8 mouse cellular contexts compared by ENCODE assay signal in genomic region chr9:46015081-46015551, GRCm38 (mm10). TPM values are rescaled to one million over a fixed set of nuclear protein-coding genes. Genes with fewer than 3 reads are reported as not detected.
A peak's percentile ranks its signal among the peaks of the same experiment; 100 is the strongest.
DNase-seq lines count a peak whose midpoint lies in the region; ATAC-seq and TF ChIP-seq lines count a peak whose summit lies in the region.

No protein-coding gene starts in this region.

- H3K36me3 ChIP-seq in C2C12 (ENCODE audit: control insufficient read depth, insufficient read depth) = peaks cover 10% of the 10 kb centered on the region
- no peaks in the 10 kb centered on the region; the same call in 1 of the 2 replicates for H3K36me3 ChIP-seq in embryonic facial prominence, embryonic 14.5 days (ENCODE audit: control insufficient read depth, insufficient read depth, low read length)
- peaks cover 18% of the 10 kb centered on the region for H3K36me3 ChIP-seq in heart, embryonic 13.5 days
- H3K36me3 ChIP-seq in stomach, postnatal 0 days (ENCODE audit: control insufficient read depth, insufficient read depth, low read length) = no peaks in the 10 kb centered on the region

- H3K4me2 ChIP-seq in embryonic facial prominence, embryonic 14.5 days (ENCODE audit: low read depth, low read length) = peak overlapping the region; percentile 70
- peak overlapping the region; percentile 83 for H3K4me2 ChIP-seq in heart, embryonic 13.5 days
- H3K4me2 ChIP-seq in stomach, postnatal 0 days (replicated peaks; ENCODE audit: low read depth) = peak overlapping the region; percentile 48

- H3K4me3 ChIP-seq in C2C12 (ENCODE audit: insufficient read depth, poor library complexity, severe bottlenecking) = no peak overlapping the region
- 0 out of 2 replicates have a peak overlapping the region, but pooled peaks have one; percentile 10 for H3K4me3 ChIP-seq in embryonic facial prominence, embryonic 14.5 days (ENCODE audit: low read depth, low read length)
- peak overlapping the region; percentile 99 for H3K4me3 ChIP-seq in heart, embryonic 13.5 days
- peak overlapping the region; percentile 10; the same call in 1 of the 2 replicates for H3K4me3 ChIP-seq in stomach, postnatal 0 days (ENCODE audit: low read depth, low read length)

- H3K4me1 ChIP-seq in embryonic facial prominence, embryonic 14.5 days (ENCODE audit: control insufficient read depth, insufficient read depth, low read length) = peaks cover 30% of the 10 kb centered on the region
- peaks cover 61% of the 10 kb centered on the region for H3K4me1 ChIP-seq in heart, embryonic 13.5 days
- peaks cover 3% of the 10 kb centered on the region for H3K4me1 ChIP-seq in stomach, postnatal 0 days (replicated peaks; ENCODE audit: control insufficient read depth, insufficient read depth)

- TF ChIP-seq EP300 in stomach, postnatal 0 days (optimal IDR thresholded peaks at IDR 0.05) = no peak

- H3K27me3 ChIP-seq in C2C12 (ENCODE audit: control insufficient read depth, insufficient read depth, insufficient read length) = no peaks in the 10 kb centered on the region
- no peaks in the 10 kb centered on the region for H3K27me3 ChIP-seq in embryonic facial prominence, embryonic 14.5 days (replicated peaks; ENCODE audit: control insufficient read depth, insufficient read depth, low read length)
- H3K27me3 ChIP-seq in heart, embryonic 13.5 days (replicated peaks) = no peaks in the 10 kb centered on the region
- no peaks in the 10 kb centered on the region for H3K27me3 ChIP-seq in stomach, postnatal 0 days (ENCODE audit: control insufficient read depth, insufficient read depth, low read length)

- ATAC-seq in embryonic facial prominence, embryonic 14.5 days (ENCODE audit: low read depth) = no peak
- ATAC-seq in heart, embryonic 13.5 days (ENCODE audit: extremely low read depth, insufficient number of reproducible peaks, low FRiP score, low TSS enrichment) = no peak
- no peak for ATAC-seq in stomach, postnatal 0 days (ENCODE audit: low FRiP score, low TSS enrichment)
- ATAC-seq in inflammation-experienced regulatory T-cells, adult 6 months = no peak

- 30% methylated on average over 8 of the region's 8 CpGs for WGBS in embryonic facial prominence, embryonic 14.5 days
- 12% methylated on average over 8 of the region's 8 CpGs for WGBS in heart, embryonic 13.5 days
- WGBS in stomach, postnatal 0 days = 13% methylated on average over 8 of the region's 8 CpGs

- H3K79me3 ChIP-seq in C2C12 (ENCODE audit: low read depth) = peaks cover 57% of the 10 kb centered on the region

- TF ChIP-seq CTCF in C2C12 (IDR thresholded peaks at IDR 0.05; ENCODE audit: control insufficient read depth, insufficient read depth, insufficient read length) = no peak
- no peak for TF ChIP-seq CTCF in stomach, postnatal 0 days (IDR thresholded peaks at IDR 0.05; ENCODE audit: low read depth)

- no peaks in the 10 kb centered on the region for H3K9me3 ChIP-seq in embryonic facial prominence, embryonic 14.5 days (ENCODE audit: control insufficient read depth, low read length)
- no peaks in the 10 kb centered on the region for H3K9me3 ChIP-seq in heart, embryonic 13.5 days
- H3K9me3 ChIP-seq in stomach, postnatal 0 days (ENCODE audit: control insufficient read depth, low read length) = no peaks in the 10 kb centered on the region

- 0 out of 2 replicates have a peak overlapping the region, but pooled peaks have one; percentile 20 for H3K9ac ChIP-seq in embryonic facial prominence, embryonic 14.5 days (ENCODE audit: low read depth, low read length)
- H3K9ac ChIP-seq in heart, embryonic 13.5 days = peak overlapping the region; percentile 50; the same call in 1 of the 2 replicates
- no peak overlapping the region for H3K9ac ChIP-seq in stomach, postnatal 0 days (ENCODE audit: low read length)

- peak overlapping the region; percentile 42 for H3ac ChIP-seq in C2C12 (ENCODE audit: control insufficient read depth, insufficient read length, low read depth)

- H3K79me2 ChIP-seq in C2C12 (ENCODE audit: control insufficient read depth, insufficient read depth) = peaks cover 74% of the 10 kb centered on the region

- peak overlapping the region; percentile 71 for H3K27ac ChIP-seq in embryonic facial prominence, embryonic 14.5 days (replicated peaks; ENCODE audit: low read depth, low read length)
- peak overlapping the region; percentile 94 for H3K27ac ChIP-seq in heart, embryonic 13.5 days (replicated peaks)
- H3K27ac ChIP-seq in stomach, postnatal 0 days (replicated peaks) = peak overlapping the region; percentile 87

- DNase-seq in T-cell, adult 2 months (ENCODE audit: low spot score) = peak; percentile 22
- DNase-seq in embryonic facial prominence, embryonic 14.5 days (ENCODE audit: low spot score) = peak; percentile 80
- peak; percentile 32 to 74 for DNase-seq in kidney, postnatal 25 days
- peak; percentile 61 for DNase-seq in lung, postnatal 36 days
- DNase-seq in stomach, postnatal 0 days (ENCODE audit: low spot score) = peak; percentile 40

TF ChIP-seq in C2C12, 6 proteins besides CTCF, POLR2A, EP300 and RAD21:
- no peak for TF ChIP-seq MYOG (IDR thresholded peaks at IDR 0.05; ENCODE audit: control insufficient read depth, extremely low read depth, insufficient read length)
- peak; percentile 25 for TF ChIP-seq MYOD1 (IDR thresholded peaks at IDR 0.05; ENCODE audit: control insufficient read depth, insufficient read length, low read depth)
- TF ChIP-seq USF1 (IDR thresholded peaks at IDR 0.05; ENCODE audit: low read depth) = peak; percentile 87
- TF ChIP-seq FOSL1 (IDR thresholded peaks at IDR 0.05; ENCODE audit: insufficient read depth, low read length, poor library complexity, severe bottlenecking) = no peak

RNA-seq across cellular contexts. Expression of gene Sik3, which starts 2.5 kb away (rescaled TPM):
- polyA plus RNA-seq in C2C12 (2012; fragmentation: generic; extraction: Trizol) = 32.0 TPM
- polyA plus RNA-seq in embryonic facial prominence, embryonic 14.5 days (2014; fragmentation: Nextera tagmentation; extraction: Ambion mirVana) = 11.5 and 13.4 TPM in 2 replicates
- polyA plus RNA-seq in heart, embryonic 13.5 days (2015; fragmentation: Nextera tagmentation; extraction: Ambion mirVana) = 4.7 and 5.8 TPM in 2 replicates
- polyA plus RNA-seq in stomach, postnatal 0 days (2015; fragmentation: Nextera tagmentation; extraction: Ambion mirVana) = 6.6 and 6.8 TPM in 2 replicates
- polyA plus RNA-seq in inflammation-experienced regulatory T-cells, adult 6 months (2017; shearing (Covaris generic)) = 10 to 100 TPM; 11.0 to 13.9 (median 11.5) TPM

RNA-seq across cellular contexts. Expression of gene Pafah1b2, which starts 2.6 kb away (rescaled TPM):
- polyA plus RNA-seq in C2C12 (2012; fragmentation: generic; extraction: Trizol) = 82.4 TPM
- polyA plus RNA-seq in embryonic facial prominence, embryonic 14.5 days (2014; fragmentation: Nextera tagmentation; extraction: Ambion mirVana) = 167 and 188 TPM in 2 replicates
- 133 and 137 TPM in 2 replicates for polyA plus RNA-seq in heart, embryonic 13.5 days (2015; fragmentation: Nextera tagmentation; extraction: Ambion mirVana)
- 70.8 and 79.0 TPM in 2 replicates for polyA plus RNA-seq in stomach, postnatal 0 days (2015; fragmentation: Nextera tagmentation; extraction: Ambion mirVana)
- polyA plus RNA-seq in inflammation-experienced regulatory T-cells, adult 6 months (2017; shearing (Covaris generic)) = 10 to 100 TPM; 58.6 to 75.2 (median 67.0) TPM

Comparison
In these comparisons a context has a peak if more than half of its experiments do, and no peak if none do; other contexts are left out.
1. DNase-seq: peak in every context shown above with its lines; median percentile 80 in embryonic facial prominence, embryonic 14.5 days; 61 in lung, postnatal 36 days; 53 in kidney, postnatal 25 days; 40 in stomach, postnatal 0 days; 22 in T-cell, adult 2 months.